Mouse (Mus musculus): ENCODE results near the gene Synj2.

The Synj2 gene

GRCm38 (mm10) chr17:6036458-6036857 lies 95.4 kb downstream of the Synj2 start:
- no peak for DNase-seq (ENCODE audit: low spot score in 2 of 2)

GRCm38 (mm10) chr17:6036872-6037271 lies 95.8 kb downstream of the Synj2 start:
- DNase-seq (ENCODE audit: low spot score in 2 of 2) = no peak

GRCm38 (mm10) chr17:6037507-6037906 lies 96.4 kb downstream of the Synj2 start:
- DNase-seq (ENCODE audit: low spot score in 2 of 2) = no peak

- DNase-seq (ENCODE audit: low spot score in 2 of 2) = no peak
Measured at GRCm38 (mm10) chr17:6052801-6053200, 111.7 kb downstream of the Synj2 start.

GRCm38 (mm10) chr17:6054934-6055355 lies 113.9 kb downstream of the Synj2 start:
- DNase-seq (ENCODE audit: low spot score in 2 of 2) = peak; percentile 47 to 81

GRCm38 (mm10) chr17:6062793-6063192 lies 121.7 kb downstream of the Synj2 start:
- no peak for DNase-seq (ENCODE audit: low spot score in 2 of 2)

GRCm38 (mm10) chr17:6063532-6063931 lies 122.5 kb downstream of the Synj2 start:
- DNase-seq (ENCODE audit: low spot score in 2 of 2) = no peak

- DNase-seq (ENCODE audit: low spot score in 2 of 2) = no peak
Measured at GRCm38 (mm10) chr17:6066021-6066420, 124.9 kb downstream of the Synj2 start.

GRCm38 (mm10) chr17:6067613-6068012 lies 126.5 kb downstream of the Synj2 start:
- DNase-seq (ENCODE audit: low spot score in 2 of 2) = no peak

GRCm38 (mm10) chr17:6069866-6070265 lies 128.8 kb downstream of the Synj2 start:
- no peak for DNase-seq (ENCODE audit: low spot score in 2 of 2)

- DNase-seq (ENCODE audit: low spot score in 2 of 2) = no peak
Measured at GRCm38 (mm10) chr17:6073405-6073804, 132.3 kb downstream of the Synj2 start.

GRCm38 (mm10) chr17:6079287-6080122 lies 138.4 kb downstream of the Synj2 start, which contains the start of the genes Serac1 and Gtf2h5:
Serac1 (minus strand) TSS chr17:6079741.
Gtf2h5 (plus strand) TSS chr17:6079786.
- peak; percentile 96 to 99 for DNase-seq (ENCODE audit: low spot score in 2 of 2)

GRCm38 (mm10) chr17:6083323-6083890 lies 142.3 kb downstream of the Synj2 start:
- no peak for DNase-seq (ENCODE audit: low spot score in 2 of 2)

- DNase-seq (ENCODE audit: low spot score in 2 of 2) = no peak
Measured at GRCm38 (mm10) chr17:6091604-6092003, 150.5 kb downstream of the Synj2 start.

All from spleen, postnatal 10 days (tissue).